Mouse (Mus musculus) hindbrain, embryonic 16.5 days (tissue): Measurements from ENCODE around the gene Elf2. TPM values are rescaled to one million over a fixed set of nuclear protein-coding genes. Genes with fewer than 3 reads are reported as not detected.

Experiments used
- ATAC-seq: fragments of 200-750 bp; cut with Nextera tagmentation; 2 replicates; pipeline ENCODE4 v1.8.0; 2017; ENCODE audit warnings: moderate TSS enrichment, moderate library complexity
- H3K27ac ChIP-seq: fragments of 300-500 bp; sonication (generic); 2 replicates; pipeline ENCODE4 v1.5.1; 2014; ENCODE audit warnings: low read depth, mild to moderate bottlenecking, control low read depth, low read length, moderate library complexity
- H3K27me3 ChIP-seq: fragments of 300-500 bp; sonication (generic); replicated peaks from 2 replicates; pipeline ENCODE4 v1.6.1; 2014; ENCODE audit warnings: low read length; ENCODE audit not compliant: control insufficient read depth, insufficient read depth
- H3K36me3 ChIP-seq: fragments of 300-500 bp; sonication (generic); 2 replicates; pipeline ENCODE4 v1.6.1; 2014; ENCODE audit warnings: mild to moderate bottlenecking, low read length, moderate library complexity, mixed read lengths; ENCODE audit not compliant: control insufficient read depth, insufficient read depth
- H3K4me1 ChIP-seq: fragments of 300-500 bp; sonication (generic); 2 replicates; pipeline ENCODE4 v1.6.1; 2014; ENCODE audit warnings: low read depth, low read length; ENCODE audit not compliant: control insufficient read depth, insufficient read depth
- H3K4me2 ChIP-seq: fragments of 300-500 bp; sonication (generic); 2 replicates; pipeline ENCODE4 v1.6.1; 2014; ENCODE audit warnings: mild to moderate bottlenecking, low read length, control low read depth, moderate library complexity
- H3K4me3 ChIP-seq: fragments of 300-500 bp; sonication (generic); 2 replicates; pipeline ENCODE4 v1.5.1; 2014; ENCODE audit warnings: mild to moderate bottlenecking, low read length, control low read depth, moderate library complexity
- H3K9ac ChIP-seq: fragments of 300-500 bp; sonication (generic); 2 replicates; pipeline ENCODE4 v1.6.1; 2014; ENCODE audit warnings: low read depth, mild to moderate bottlenecking, control low read depth, low read length, moderate library complexity
- H3K9me3 ChIP-seq: fragments of 300-500 bp; sonication (generic); 2 replicates; pipeline ENCODE4 v1.6.1; 2014; ENCODE audit warnings: mild to moderate bottlenecking, low read length, moderate library complexity; ENCODE audit not compliant: control insufficient read depth
- WGBS: fragments of 180-500 bp; shearing (Covaris S2); extraction: QIAGEN DNeasy Blood & Tissue Kit; methylation state at CpG from one replicate; pipeline ENCODE4 v1.1.7; 2014; 5-methylcytosine and 5-hydroxymethylcytosine counted together
- polyA plus RNA-seq: library from polyadenylated mRNA; unstranded; fragments of >200 nt; fragmentation: Nextera tagmentation; extraction: Ambion mirVana; gene quantifications from 2 replicates; pipeline ENCODE4 v1.2.1, GENCODE M21; 2015

Elf2 gene
- polyA plus RNA-seq, 1 experiment from 2014 or later, result 31.4 TPM

DNA sequence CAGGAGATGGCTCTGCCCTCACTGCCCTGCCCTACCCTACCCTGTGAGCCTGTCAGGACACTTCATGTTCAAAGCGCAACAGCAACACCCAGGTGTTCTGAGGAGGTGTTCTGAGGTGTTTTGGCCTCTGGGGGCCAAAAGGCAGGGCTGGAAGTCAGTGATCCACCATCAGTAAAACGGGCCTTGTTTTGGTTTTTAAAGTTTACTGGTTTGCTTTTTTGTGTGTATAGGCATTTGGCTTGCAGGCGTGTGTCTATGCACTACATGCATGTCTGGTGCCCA lies 38.1 kb upstream of the Elf2 start:
- H3K27ac ChIP-seq, result no peak overlapping the region
- H3K36me3 ChIP-seq, result no peaks in the 10 kb centered on the region
- 85% methylated on average over 3 of the region's 3 CpGs for WGBS
- H3K9me3 ChIP-seq, result no peaks in the 10 kb centered on the region
- no peaks in the 10 kb centered on the region for H3K27me3 ChIP-seq
- no peak overlapping the region for H3K4me3 ChIP-seq
- H3K4me2 ChIP-seq, result peak overlapping the region; percentile 51
- ATAC-seq, result no peak
- no peaks in the 10 kb centered on the region for H3K4me1 ChIP-seq
- no peak overlapping the region for H3K9ac ChIP-seq

DNA sequence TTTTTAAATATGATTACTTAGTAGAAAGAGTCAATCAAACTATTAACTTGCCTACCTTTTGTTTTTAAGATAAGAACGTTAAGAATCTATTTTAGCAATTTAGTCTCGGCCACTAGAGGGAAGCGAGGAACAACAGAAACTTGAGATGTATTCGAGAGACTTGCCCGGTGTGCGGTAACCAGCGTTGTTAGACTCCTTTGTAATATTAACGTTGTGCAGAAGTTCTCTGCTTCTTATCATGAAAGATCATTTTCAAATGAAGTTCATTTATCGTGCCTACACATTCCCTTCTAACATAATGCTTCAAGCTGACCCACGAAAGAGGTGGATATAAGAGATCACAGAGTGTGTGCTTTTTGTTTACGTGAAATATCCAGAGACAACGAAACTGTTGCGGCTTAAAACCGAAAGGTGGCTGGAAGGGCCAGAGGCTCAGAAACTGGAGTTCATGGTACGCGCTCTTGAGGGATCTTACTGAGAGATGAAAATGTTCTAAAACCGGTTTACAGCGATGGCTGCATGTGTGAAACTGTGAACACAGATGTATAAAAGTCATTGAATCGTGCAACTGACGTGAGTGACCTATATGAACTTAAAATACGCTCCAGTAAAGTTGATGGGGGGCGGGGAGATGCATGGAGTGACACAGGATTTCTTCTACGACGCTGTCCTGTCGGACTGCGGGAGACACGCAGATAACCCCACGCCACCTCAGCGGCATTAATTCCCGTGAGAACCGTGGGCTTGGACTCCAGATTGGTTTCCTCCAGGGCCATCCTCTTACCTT lies 37.6 kb upstream of the Elf2 start:
- Histone ChIP-seq H3K9me3 (no peaks in the 10 kb centered on the region), H3K36me3 (no peaks in the 10 kb centered on the region), H3K4me3 (peak overlapping the region; percentile 27), H3K4me2 (peak overlapping the region; percentile 51), H3K9ac (peak overlapping the region; percentile 14; the same call in 1 of the 2 replicates), H3K27ac (no peak overlapping the region), H3K4me1 (no peaks in the 10 kb centered on the region), H3K27me3 (no peaks in the 10 kb centered on the region)
- WGBS, result 49% methylated on average over 31 of the region's 31 CpGs
- no peak for ATAC-seq

DNA sequence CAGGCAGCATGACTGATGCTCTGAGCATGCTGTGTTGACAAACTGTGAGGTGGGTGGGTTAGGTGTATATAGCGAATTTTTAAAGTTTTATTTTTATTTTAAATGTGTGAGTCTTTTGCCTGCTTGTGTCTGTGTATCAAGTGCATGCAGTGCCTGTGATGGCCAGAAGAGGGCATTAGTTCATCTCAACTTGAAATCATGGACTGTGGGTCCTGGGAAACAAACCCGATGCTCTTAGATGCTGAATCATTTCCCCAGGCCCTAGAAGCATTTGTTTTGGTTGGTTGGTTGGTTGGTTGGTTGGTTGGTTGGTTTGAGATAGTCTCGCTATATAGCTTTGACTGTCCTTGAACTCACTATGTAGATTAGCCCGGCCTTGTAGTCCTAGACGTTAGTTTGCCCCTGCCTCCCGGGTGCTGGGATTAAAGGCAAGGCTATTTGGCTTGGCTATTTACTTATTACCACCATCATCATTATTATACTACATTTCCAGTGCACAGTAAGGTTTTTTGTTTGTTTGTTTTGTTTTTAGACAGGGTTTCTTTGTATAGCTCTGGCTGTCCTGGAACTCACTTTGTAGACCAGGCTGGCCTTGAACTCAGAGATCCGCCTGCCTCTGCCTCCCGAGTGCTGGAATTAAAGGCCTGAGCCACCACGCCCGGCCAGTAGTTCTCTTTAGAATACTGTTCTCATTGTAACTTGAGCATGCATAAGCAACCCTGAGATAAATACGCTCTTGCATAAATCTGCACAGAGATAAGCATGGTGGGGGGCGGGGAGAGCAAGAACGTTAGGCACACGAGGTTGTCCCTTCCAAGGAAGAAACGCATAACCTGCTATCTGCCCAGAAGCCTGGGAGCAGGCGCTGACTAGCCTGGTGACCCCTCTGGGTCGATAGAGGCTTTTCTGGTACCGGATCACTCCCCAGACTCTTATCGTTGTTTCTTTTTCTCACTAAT lies 35.1 kb upstream of the Elf2 start:
- no peak overlapping the region for H3K9ac ChIP-seq
- H3K4me2 ChIP-seq, result no peak overlapping the region
- no peak for ATAC-seq
- 86% methylated on average over 19 of the region's 19 CpGs for WGBS
- H3K4me1 ChIP-seq, result no peaks in the 10 kb centered on the region
- no peak overlapping the region for H3K27ac ChIP-seq
- H3K27me3 ChIP-seq, result no peaks in the 10 kb centered on the region
- H3K4me3 ChIP-seq, result no peak overlapping the region
- H3K36me3 ChIP-seq, result no peaks in the 10 kb centered on the region
- H3K9me3 ChIP-seq, result no peaks in the 10 kb centered on the region

DNA sequence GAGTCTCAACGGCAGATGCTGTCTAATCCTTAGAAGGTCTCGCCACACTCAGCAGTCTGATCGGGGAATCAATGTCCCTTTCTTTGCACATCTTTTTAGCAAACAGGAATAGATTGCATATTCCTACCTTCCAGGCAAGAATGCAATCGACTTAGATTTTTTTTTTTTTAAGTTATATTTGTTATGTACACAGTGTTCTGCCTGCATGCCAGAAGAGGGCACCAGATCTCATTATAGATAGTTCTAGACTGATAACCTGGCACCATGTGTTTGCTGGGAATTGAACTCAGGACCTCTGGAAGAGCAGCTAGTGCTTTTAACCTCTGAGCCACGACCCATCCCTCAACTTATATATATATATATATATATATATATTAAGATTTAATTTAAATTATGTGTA lies 33.1 kb upstream of the Elf2 start:
- no peaks in the 10 kb centered on the region for H3K9me3 ChIP-seq
- no peak for ATAC-seq
- H3K27ac ChIP-seq, result no peak overlapping the region
- H3K4me1 ChIP-seq, result no peaks in the 10 kb centered on the region
- H3K4me2 ChIP-seq, result no peak overlapping the region
- H3K36me3 ChIP-seq, result no peaks in the 10 kb centered on the region
- 79% methylated on average over 5 of the region's 5 CpGs for WGBS
- H3K9ac ChIP-seq, result no peak overlapping the region
- H3K27me3 ChIP-seq, result no peaks in the 10 kb centered on the region
- no peak overlapping the region for H3K4me3 ChIP-seq

GRCm38 (mm10) chr3:51372883-51373282 lies 32.4 kb upstream of the Elf2 start:
- Histone ChIP-seq H3K4me2 (no peak overlapping the region), H3K9me3 (no peaks in the 10 kb centered on the region), H3K27me3 (no peaks in the 10 kb centered on the region), H3K27ac (no peak overlapping the region), H3K9ac (no peak overlapping the region), H3K4me1 (no peaks in the 10 kb centered on the region), H3K4me3 (no peak overlapping the region), H3K36me3 (no peaks in the 10 kb centered on the region)
- WGBS, result 83% methylated on average over 5 of the region's 5 CpGs
- ATAC-seq, result no peak

DNA sequence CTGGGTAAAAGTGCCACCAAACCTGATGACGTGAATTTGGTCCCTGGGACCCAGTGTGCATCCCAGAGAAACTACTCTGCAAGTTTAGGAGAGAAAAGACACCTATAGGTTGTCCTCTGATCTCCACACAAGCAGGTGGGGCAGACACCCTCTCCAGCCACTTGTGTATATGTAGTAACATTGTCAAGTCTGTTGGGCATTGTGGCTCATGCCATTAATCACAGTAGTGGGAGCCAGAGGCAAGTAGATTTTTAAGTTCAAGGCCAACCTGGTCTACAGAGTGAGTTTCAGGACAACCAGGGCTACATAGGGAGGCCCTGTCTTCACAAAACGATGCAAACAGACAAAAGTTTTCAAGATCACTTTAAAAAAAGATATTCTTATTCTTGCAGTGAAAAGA lies 31.4 kb upstream of the Elf2 start:
- Histone ChIP-seq H3K27ac (no peak overlapping the region), H3K9me3 (no peaks in the 10 kb centered on the region), H3K36me3 (no peaks in the 10 kb centered on the region), H3K27me3 (no peaks in the 10 kb centered on the region), H3K9ac (no peak overlapping the region), H3K4me1 (no peaks in the 10 kb centered on the region), H3K4me2 (no peak overlapping the region), H3K4me3 (no peak overlapping the region)
- no peak for ATAC-seq
- WGBS, result 77% methylated on average over 2 of the region's 2 CpGs

DNA sequence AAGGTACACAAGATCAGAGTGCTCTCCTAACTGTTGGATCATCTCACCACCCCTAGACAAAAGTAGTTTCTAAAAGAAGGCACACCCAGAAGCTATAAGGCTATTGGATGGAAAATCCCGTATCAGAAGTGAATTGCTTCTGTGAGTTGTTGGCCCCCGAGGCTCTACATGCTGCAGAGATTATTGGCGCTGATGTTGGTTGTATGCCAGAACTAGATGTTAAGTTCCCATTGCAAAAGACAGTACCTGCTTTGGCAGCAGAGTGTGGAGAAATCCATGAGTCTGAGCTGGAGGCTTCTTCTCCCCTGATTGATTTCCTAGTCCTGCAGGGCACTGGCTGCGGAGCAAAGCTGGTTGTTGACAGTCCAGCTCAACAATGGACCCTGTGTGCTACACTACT lies 27.5 kb upstream of the Elf2 start:
- 75% methylated on average over 4 of the region's 4 CpGs for WGBS
- no peak for ATAC-seq

GRCm38 (mm10) chr3:51366926-51367325 lies 26.5 kb upstream of the Elf2 start:
- Histone ChIP-seq H3K9ac (no peak overlapping the region), H3K4me2 (no peak overlapping the region), H3K36me3 (no peaks in the 10 kb centered on the region), H3K4me3 (no peak overlapping the region), H3K27ac (no peak overlapping the region), H3K9me3 (no peaks in the 10 kb centered on the region), H3K4me1 (peaks cover 6% of the 10 kb centered on the region), H3K27me3 (no peaks in the 10 kb centered on the region; the same call in 1 of the 2 replicates)
- 61% methylated on average over 4 of the region's 4 CpGs for WGBS
- no peak for ATAC-seq

More for the DNA sequence above, 27.5 kb upstream of the Elf2 start:
- Histone ChIP-seq H3K9me3 (no peaks in the 10 kb centered on the region), H3K9ac (no peak overlapping the region), H3K4me2 (no peak overlapping the region), H3K4me1 (peaks cover 6% of the 10 kb centered on the region), H3K27me3 (no peaks in the 10 kb centered on the region; the same call in 1 of the 2 replicates), H3K27ac (no peak overlapping the region), H3K36me3 (no peaks in the 10 kb centered on the region), H3K4me3 (no peak overlapping the region)

- Histone ChIP-seq H3K36me3 (no peaks in the 10 kb centered on the region), H3K27ac (no peak overlapping the region; the same call in 1 of the 2 replicates), H3K4me2 (peak overlapping the region; percentile 90), H3K9me3 (no peaks in the 10 kb centered on the region), H3K9ac (no peak overlapping the region; the same call in 1 of the 2 replicates), H3K4me1 (peaks cover 6% of the 10 kb centered on the region), H3K4me3 (peak overlapping the region; percentile 46), H3K27me3 (no peaks in the 10 kb centered on the region; the same call in 1 of the 2 replicates)
- ATAC-seq, result no peak
- WGBS, result 10% methylated on average over 3 of the region's 3 CpGs
These were observed 25.0 kb upstream of the Elf2 start for GRCm38 (mm10) chr3:51365517-51365882.
